Mouse (Mus musculus): Measurements from ENCODE around the gene Prpf19. TPM values are rescaled to one million over a fixed set of nuclear protein-coding genes. Genes with fewer than 3 reads are reported as not detected.

The Prpf19 gene
- polyA plus RNA-seq, 1 experiment from 2014 or later = 61.0 TPM

DNA sequence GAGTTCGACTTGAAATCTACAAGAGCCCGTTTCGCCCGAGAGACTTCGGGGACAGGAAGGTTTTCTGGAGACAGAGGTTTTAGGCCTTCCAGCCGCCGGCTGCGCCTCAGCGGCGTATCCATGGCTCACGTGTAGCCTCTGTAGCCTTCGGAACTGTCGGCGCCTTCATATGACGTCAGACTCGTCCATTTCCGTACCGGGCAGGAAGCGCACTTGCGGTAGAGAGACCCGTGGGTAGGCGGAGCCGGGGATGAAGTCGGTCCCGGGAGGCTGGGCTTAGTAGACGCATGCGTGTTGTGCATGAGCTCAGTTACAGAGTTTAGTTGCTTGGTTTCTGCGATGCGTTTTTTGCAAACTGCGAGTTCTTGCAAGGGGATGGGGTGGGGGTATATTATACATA, 54.1 kb downstream of the Prpf19 start, which contains the start of gene Ccdc86:
Gene Ccdc86, minus strand, starts transcription at position 155 of the 400 bp plus-strand sequence.
- H3K9me3 ChIP-seq (ENCODE audit: control insufficient read depth, low read length) = no peaks in the 10 kb centered on the region
- H3K27ac ChIP-seq (ENCODE audit: low read depth, low read length) = 0 out of 2 replicates have a peak within 1 kb of the TSS, but pooled peaks have one; percentile 12
- H3K27me3 ChIP-seq (ENCODE audit: control insufficient read depth, insufficient read depth, low read length) = no peaks in the 10 kb centered on the region
- peaks cover 25% of the 10 kb centered on the region for H3K4me1 ChIP-seq (ENCODE audit: control insufficient read depth, insufficient read depth, low read length)
- peak within 1 kb of the TSS; percentile 88 for H3K9ac ChIP-seq (ENCODE audit: low read depth, low read length)
- under 1% methylated on average over 30 of the region's 30 CpGs for WGBS
- peak within 1 kb of the TSS; percentile 99 for H3K4me2 ChIP-seq (replicated peaks; ENCODE audit: low read depth, low read length)
- H3K36me3 ChIP-seq (ENCODE audit: control insufficient read depth, insufficient read depth, low read length) = peaks cover 14% of the 10 kb centered on the region
- ATAC-seq (ENCODE audit: low FRiP score, low TSS enrichment) = peak; percentile 97
- peak within 1 kb of the TSS; percentile 86 for H3K4me3 ChIP-seq (ENCODE audit: low read length)

GRCm38 (mm10) chr19:10949558-10949957, 54.5 kb downstream of the Prpf19 start:
- no peaks in the 10 kb centered on the region for H3K27me3 ChIP-seq (ENCODE audit: control insufficient read depth, insufficient read depth, low read length)
- H3K27ac ChIP-seq (ENCODE audit: low read depth, low read length) = 0 out of 2 replicates have a peak overlapping the region, but pooled peaks have one; percentile 12
- no peaks in the 10 kb centered on the region for H3K9me3 ChIP-seq (ENCODE audit: control insufficient read depth, low read length)
- H3K4me2 ChIP-seq (replicated peaks; ENCODE audit: low read depth, low read length) = peak overlapping the region; percentile 35
- ATAC-seq (ENCODE audit: low FRiP score, low TSS enrichment) = no peak
- H3K9ac ChIP-seq (ENCODE audit: low read depth, low read length) = peak overlapping the region; percentile 88
- peaks cover 25% of the 10 kb centered on the region for H3K4me1 ChIP-seq (ENCODE audit: control insufficient read depth, insufficient read depth, low read length)
- WGBS = 37% methylated on average over 9 of the region's 9 CpGs
- peaks cover 9% of the 10 kb centered on the region; the same call in 1 of the 2 replicates for H3K36me3 ChIP-seq (ENCODE audit: control insufficient read depth, insufficient read depth, low read length)
- peak overlapping the region; percentile 86 for H3K4me3 ChIP-seq (ENCODE audit: low read length)

DNA sequence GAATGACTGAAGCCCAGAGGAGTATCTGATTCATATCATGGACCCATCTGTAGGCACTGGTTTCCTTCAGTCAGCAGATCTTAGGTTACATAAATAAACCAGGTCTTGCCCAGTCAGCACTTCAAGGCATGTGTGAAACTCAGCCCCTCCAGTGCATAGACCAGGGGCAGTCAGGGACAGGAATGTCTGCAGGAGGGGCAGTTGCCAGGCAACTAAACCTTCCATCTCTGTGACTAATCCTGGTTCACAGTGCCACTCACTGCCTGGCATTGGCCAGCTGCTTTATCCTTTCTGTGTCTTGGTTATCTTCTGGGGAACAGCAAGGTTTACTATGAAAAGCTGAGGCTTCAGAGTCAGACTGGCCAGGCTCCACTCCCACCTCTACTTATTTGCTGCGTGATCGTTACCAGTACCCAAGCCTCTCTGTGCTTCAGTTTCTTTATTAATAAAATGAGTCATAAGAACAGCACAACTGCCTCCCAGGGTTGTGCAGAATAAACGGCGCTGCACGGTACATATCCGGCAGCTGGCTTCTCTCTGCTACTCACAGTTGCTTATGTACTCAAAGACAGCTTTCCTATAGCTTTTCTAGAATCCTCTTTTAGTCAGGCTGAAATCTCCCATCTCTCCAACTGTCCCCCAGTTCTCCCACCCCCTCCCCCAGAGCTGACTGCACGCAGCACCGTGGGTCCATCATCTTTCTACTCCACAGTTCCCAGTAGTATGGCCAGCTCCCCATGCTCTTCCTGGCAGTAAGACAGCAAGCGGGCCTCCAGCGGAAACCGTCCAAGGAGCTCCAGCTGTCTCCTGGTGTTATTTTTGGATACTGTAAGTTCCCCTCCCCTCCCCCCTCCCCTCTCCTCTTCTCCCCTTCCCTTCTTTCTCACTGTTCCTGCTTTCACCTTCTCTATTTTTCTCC, 57.2 kb downstream of the Prpf19 start:
- no peak for ATAC-seq (ENCODE audit: low FRiP score, low TSS enrichment)
- H3K4me3 ChIP-seq (ENCODE audit: low read length) = no peak overlapping the region
- no peaks in the 10 kb centered on the region for H3K9me3 ChIP-seq (ENCODE audit: control insufficient read depth, low read length)
- H3K27ac ChIP-seq (ENCODE audit: low read depth, low read length) = peak overlapping the region; percentile 76
- H3K27me3 ChIP-seq (ENCODE audit: control insufficient read depth, insufficient read depth, low read length) = no peaks in the 10 kb centered on the region
- H3K4me1 ChIP-seq (ENCODE audit: control insufficient read depth, insufficient read depth, low read length) = peaks cover 18% of the 10 kb centered on the region
- no peak overlapping the region for H3K9ac ChIP-seq (ENCODE audit: low read depth, low read length)
- no peak overlapping the region; the same call in 1 of the 2 replicates for H3K4me2 ChIP-seq (replicated peaks; ENCODE audit: low read depth, low read length)
- 60% methylated on average over 11 of the region's 11 CpGs for WGBS
- H3K36me3 ChIP-seq (ENCODE audit: control insufficient read depth, insufficient read depth, low read length) = no peaks in the 10 kb centered on the region

Other genes with a start within 250 kb of the Prpf19 start
- gene Pga5, start 217.2 kb upstream of the Prpf19 start, polyA plus RNA-seq (2014; fragmentation: Nextera tagmentation; extraction: Ambion mirVana) = not detected in 2 replicates
- 18.9 and 31.7 TPM in 2 replicates for gene Vps37c, start 206.5 kb upstream of the Prpf19 start, polyA plus RNA-seq (2014; fragmentation: Nextera tagmentation; extraction: Ambion mirVana)
- gene Cd5, start 156.2 kb upstream of the Prpf19 start, polyA plus RNA-seq (2014; fragmentation: Nextera tagmentation; extraction: Ambion mirVana) = 0.46 and 0.61 TPM in 2 replicates
- gene Cd6, start 65.2 kb upstream of the Prpf19 start, polyA plus RNA-seq (2014; fragmentation: Nextera tagmentation; extraction: Ambion mirVana) = 0.09 TPM in 1 of 2 replicates, not detected in the other
- 0.44 and 0.69 TPM in 2 replicates for gene Slc15a3, start 55.5 kb upstream of the Prpf19 start, polyA plus RNA-seq (2014; fragmentation: Nextera tagmentation; extraction: Ambion mirVana)
- gene Tmem132a, start 25.3 kb upstream of the Prpf19 start, polyA plus RNA-seq (2014; fragmentation: Nextera tagmentation; extraction: Ambion mirVana) = 65.2 and 71.5 TPM in 2 replicates
- 87.6 and 90.9 TPM in 2 replicates for gene Tmem109, start 13.2 kb upstream of the Prpf19 start, polyA plus RNA-seq (2014; fragmentation: Nextera tagmentation; extraction: Ambion mirVana)
- gene Zp1, start 25.4 kb downstream of the Prpf19 start, polyA plus RNA-seq (2014; fragmentation: Nextera tagmentation; extraction: Ambion mirVana) = not detected in 2 replicates
- gene Ptgdr2, start 41.9 kb downstream of the Prpf19 start, polyA plus RNA-seq (2014; fragmentation: Nextera tagmentation; extraction: Ambion mirVana) = not detected in 2 replicates
- 26.0 and 32.7 TPM in 2 replicates for gene Ccdc86, start 54.0 kb downstream of the Prpf19 start, polyA plus RNA-seq (2014; fragmentation: Nextera tagmentation; extraction: Ambion mirVana)
- not detected in 2 replicates for gene Ms4a10, start 79.4 kb downstream of the Prpf19 start, polyA plus RNA-seq (2014; fragmentation: Nextera tagmentation; extraction: Ambion mirVana)
- gene Ms4a15, start 98.0 kb downstream of the Prpf19 start, polyA plus RNA-seq (2014; fragmentation: Nextera tagmentation; extraction: Ambion mirVana) = not detected in 2 replicates
- gene Ms4a18, start 122.8 kb downstream of the Prpf19 start, polyA plus RNA-seq (2014; fragmentation: Nextera tagmentation; extraction: Ambion mirVana) = not detected in 2 replicates
- not detected in 2 replicates for gene Ms4a8a, start 185.9 kb downstream of the Prpf19 start, polyA plus RNA-seq (2014; fragmentation: Nextera tagmentation; extraction: Ambion mirVana)
- gene 1700017D01Rik, start 235.6 kb downstream of the Prpf19 start, polyA plus RNA-seq (2014; fragmentation: Nextera tagmentation; extraction: Ambion mirVana) = not detected in 2 replicates